Mouse (Mus musculus): ENCODE results near the gene Rabgap1l. TPM values are rescaled to one million over a fixed set of nuclear protein-coding genes. Genes with fewer than 3 reads are reported as not detected.

Rabgap1l gene
- polyA plus RNA-seq, 1 experiment: 14.2 TPM

- Histone ChIP-seq H3K27ac (ENCODE audit: control insufficient read depth, insufficient read depth, low read depth, low read length) (no peak overlapping the region), H3K36me3 (ENCODE audit: control insufficient read depth, insufficient read depth, low read length) (no peaks in the 10 kb centered on the region), H3K27me3 (ENCODE audit: control insufficient read depth, insufficient read depth, low read length) (no peaks in the 10 kb centered on the region), H3K4me3 (ENCODE audit: control insufficient read depth, low read depth, low read length) (no peak overlapping the region), H3K4me1 (ENCODE audit: control insufficient read depth, insufficient read depth, low read length) (no peaks in the 10 kb centered on the region)
- TF ChIP-seq POLR2A (IDR thresholded peaks at IDR 0.05; ENCODE audit: control insufficient read depth, low read depth, low read length) (no peak), CTCF (IDR thresholded peaks at IDR 0.05; ENCODE audit: control insufficient read depth, insufficient read depth, insufficient replicate concordance, low read depth, low read length) (no peak)
Observed at GRCm38 (mm10) chr1:160467443-160467842, 325.6 kb downstream of the Rabgap1l start.

GRCm38 (mm10) chr1:160465186-160465585, 327.8 kb downstream of the Rabgap1l start:
- Histone ChIP-seq H3K36me3 (ENCODE audit: control insufficient read depth, insufficient read depth, low read length) (no peaks in the 10 kb centered on the region), H3K27me3 (ENCODE audit: control insufficient read depth, insufficient read depth, low read length) (no peaks in the 10 kb centered on the region), H3K4me3 (ENCODE audit: control insufficient read depth, low read depth, low read length) (no peak overlapping the region), H3K27ac (ENCODE audit: control insufficient read depth, insufficient read depth, low read depth, low read length) (no peak overlapping the region), H3K4me1 (ENCODE audit: control insufficient read depth, insufficient read depth, low read length) (no peaks in the 10 kb centered on the region)
- TF ChIP-seq CTCF (IDR thresholded peaks at IDR 0.05; ENCODE audit: control insufficient read depth, insufficient read depth, insufficient replicate concordance, low read depth, low read length) (no peak), POLR2A (IDR thresholded peaks at IDR 0.05; ENCODE audit: control insufficient read depth, low read depth, low read length) (no peak)

GRCm38 (mm10) chr1:160464148-160464547, 328.9 kb downstream of the Rabgap1l start:
- H3K27me3 ChIP-seq (ENCODE audit: control insufficient read depth, insufficient read depth, low read length): no peaks in the 10 kb centered on the region
- no peak overlapping the region for H3K4me3 ChIP-seq (ENCODE audit: control insufficient read depth, low read depth, low read length)
- no peaks in the 10 kb centered on the region for H3K4me1 ChIP-seq (ENCODE audit: control insufficient read depth, insufficient read depth, low read length)
- no peak overlapping the region for H3K27ac ChIP-seq (ENCODE audit: control insufficient read depth, insufficient read depth, low read depth, low read length)
- TF ChIP-seq POLR2A (IDR thresholded peaks at IDR 0.05; ENCODE audit: control insufficient read depth, low read depth, low read length) (no peak), CTCF (IDR thresholded peaks at IDR 0.05; ENCODE audit: control insufficient read depth, insufficient read depth, insufficient replicate concordance, low read depth, low read length) (no peak)
- H3K36me3 ChIP-seq (ENCODE audit: control insufficient read depth, insufficient read depth, low read length): no peaks in the 10 kb centered on the region

GRCm38 (mm10) chr1:160460346-160460745, 332.7 kb downstream of the Rabgap1l start:
- Histone ChIP-seq H3K27ac (ENCODE audit: control insufficient read depth, insufficient read depth, low read depth, low read length) (no peak overlapping the region), H3K4me3 (ENCODE audit: control insufficient read depth, low read depth, low read length) (no peak overlapping the region)
- TF ChIP-seq CTCF (IDR thresholded peaks at IDR 0.05; ENCODE audit: control insufficient read depth, insufficient read depth, insufficient replicate concordance, low read depth, low read length) (no peak), POLR2A (IDR thresholded peaks at IDR 0.05; ENCODE audit: control insufficient read depth, low read depth, low read length) (no peak)

GRCm38 (mm10) chr1:160451663-160452062, 341.3 kb downstream of the Rabgap1l start:
- Histone ChIP-seq H3K4me1 (ENCODE audit: control insufficient read depth, insufficient read depth, low read length) (no peaks in the 10 kb centered on the region), H3K27ac (ENCODE audit: control insufficient read depth, insufficient read depth, low read depth, low read length) (no peak overlapping the region), H3K27me3 (ENCODE audit: control insufficient read depth, insufficient read depth, low read length) (no peaks in the 10 kb centered on the region), H3K36me3 (ENCODE audit: control insufficient read depth, insufficient read depth, low read length) (no peaks in the 10 kb centered on the region), H3K4me3 (ENCODE audit: control insufficient read depth, low read depth, low read length) (no peak overlapping the region)
- TF ChIP-seq CTCF (IDR thresholded peaks at IDR 0.05; ENCODE audit: control insufficient read depth, insufficient read depth, insufficient replicate concordance, low read depth, low read length) (no peak), POLR2A (IDR thresholded peaks at IDR 0.05; ENCODE audit: control insufficient read depth, low read depth, low read length) (no peak)

More at GRCm38 (mm10) chr1:160460346-160460745, 332.7 kb downstream of the Rabgap1l start:
- no peaks in the 10 kb centered on the region for H3K4me1 ChIP-seq (ENCODE audit: control insufficient read depth, insufficient read depth, low read length)
- no peaks in the 10 kb centered on the region for H3K36me3 ChIP-seq (ENCODE audit: control insufficient read depth, insufficient read depth, low read length)
- no peaks in the 10 kb centered on the region for H3K27me3 ChIP-seq (ENCODE audit: control insufficient read depth, insufficient read depth, low read length)

GRCm38 (mm10) chr1:160448681-160449080, 344.3 kb downstream of the Rabgap1l start:
- H3K4me3 ChIP-seq (ENCODE audit: control insufficient read depth, low read depth, low read length): no peak overlapping the region
- H3K36me3 ChIP-seq (ENCODE audit: control insufficient read depth, insufficient read depth, low read length): no peaks in the 10 kb centered on the region
- H3K27me3 ChIP-seq (ENCODE audit: control insufficient read depth, insufficient read depth, low read length): no peaks in the 10 kb centered on the region
- H3K4me1 ChIP-seq (ENCODE audit: control insufficient read depth, insufficient read depth, low read length): no peaks in the 10 kb centered on the region
- H3K27ac ChIP-seq (ENCODE audit: control insufficient read depth, insufficient read depth, low read depth, low read length): no peak overlapping the region
- TF ChIP-seq CTCF (IDR thresholded peaks at IDR 0.05; ENCODE audit: control insufficient read depth, insufficient read depth, insufficient replicate concordance, low read depth, low read length) (no peak), POLR2A (IDR thresholded peaks at IDR 0.05; ENCODE audit: control insufficient read depth, low read depth, low read length) (no peak)

GRCm38 (mm10) chr1:160446823-160447222, 346.2 kb downstream of the Rabgap1l start:
- Histone ChIP-seq H3K27me3 (ENCODE audit: control insufficient read depth, insufficient read depth, low read length) (no peaks in the 10 kb centered on the region), H3K4me1 (ENCODE audit: control insufficient read depth, insufficient read depth, low read length) (no peaks in the 10 kb centered on the region), H3K4me3 (ENCODE audit: control insufficient read depth, low read depth, low read length) (no peak overlapping the region), H3K27ac (ENCODE audit: control insufficient read depth, insufficient read depth, low read depth, low read length) (no peak overlapping the region), H3K36me3 (ENCODE audit: control insufficient read depth, insufficient read depth, low read length) (no peaks in the 10 kb centered on the region)
- TF ChIP-seq POLR2A (IDR thresholded peaks at IDR 0.05; ENCODE audit: control insufficient read depth, low read depth, low read length) (no peak), CTCF (IDR thresholded peaks at IDR 0.05; ENCODE audit: control insufficient read depth, insufficient read depth, insufficient replicate concordance, low read depth, low read length) (no peak)

- no peaks in the 10 kb centered on the region for H3K27me3 ChIP-seq (ENCODE audit: control insufficient read depth, insufficient read depth, low read length)
- no peak overlapping the region for H3K27ac ChIP-seq (ENCODE audit: control insufficient read depth, insufficient read depth, low read depth, low read length)
- H3K36me3 ChIP-seq (ENCODE audit: control insufficient read depth, insufficient read depth, low read length): no peaks in the 10 kb centered on the region
- H3K4me1 ChIP-seq (ENCODE audit: control insufficient read depth, insufficient read depth, low read length): no peaks in the 10 kb centered on the region
- TF ChIP-seq CTCF (IDR thresholded peaks at IDR 0.05; ENCODE audit: control insufficient read depth, insufficient read depth, insufficient replicate concordance, low read depth, low read length) (no peak), POLR2A (IDR thresholded peaks at IDR 0.05; ENCODE audit: control insufficient read depth, low read depth, low read length) (no peak)
- H3K4me3 ChIP-seq (ENCODE audit: control insufficient read depth, low read depth, low read length): no peak overlapping the region
Observed at GRCm38 (mm10) chr1:160443506-160443905, 349.5 kb downstream of the Rabgap1l start.
